Mouse (Mus musculus) E14TG2a.4 (cell line): ENCODE data around the gene Rpl36a-ps1.

Experiments used
- CTCF ChIP-seq: conservative IDR thresholded peaks from 2 replicates; pipeline ENCODE4 v1.5.1; 2014; ENCODE audit warnings: low read length
- POU5F1 ChIP-seq: IDR thresholded peaks from 2 replicates; pipeline ENCODE4 v1.6.1; 2014; ENCODE audit warnings: low read length, borderline replicate concordance

GRCm38 (mm10) chr14:99032596-99032995 lies 38.5 kb upstream of the Rpl36a-ps1 start:
- TF ChIP-seq CTCF: no peak
- TF ChIP-seq POU5F1: no peak
